Mouse (Mus musculus) ES-Bruce4 (cell line): ENCODE results near the gene Abracl.

Experiments used
- EP300 ChIP-seq: IDR thresholded peaks from 2 replicates; pipeline ENCODE4 v1.6.1; 2011; ENCODE audit warnings: low read depth, low read length; ENCODE audit not compliant: insufficient read depth
- POLR2A ChIP-seq: IDR thresholded peaks from one replicate; pipeline ENCODE4 v1.8.1; 2011; ENCODE audit warnings: low read length; ENCODE audit not compliant: insufficient read depth

GRCm38 (mm10) chr10:17989136-17989535 lies 34.0 kb downstream of the Abracl start:
- TF ChIP-seq EP300 (no peak), POLR2A (no peak)
